Mouse (Mus musculus): ENCODE measurements around the gene Ascc1. TPM values are rescaled to one million over a fixed set of nuclear protein-coding genes. Genes with fewer than 3 reads are reported as not detected.

Ascc1 gene
- polyA plus RNA-seq, 1 experiment from 2014 or later: 36.1 TPM

- Histone ChIP-seq H3K4me1 (replicated peaks) (peaks cover 58% of the 10 kb centered on the region), H3K4me3 (no peak overlapping the region), H3K9ac (no peak overlapping the region), H3K27me3 (no peaks in the 10 kb centered on the region), H3K27ac (no peak overlapping the region), H3K36me3 (no peaks in the 10 kb centered on the region), H3K4me2 (no peak overlapping the region), H3K9me3 (replicated peaks) (no peaks in the 10 kb centered on the region)
- 93% methylated on average over 6 of the region's 6 CpGs for WGBS
- ATAC-seq (replicated peaks; ENCODE audit: insufficient number of reproducible peaks, insufficient read depth, low FRiP score, low read depth): no peak
Measured at GRCm38 (mm10) chr10:59966743-59967142, 35.9 kb upstream of the Ascc1 start.

- 59% methylated on average over 6 of the region's 6 CpGs for WGBS
- no peak for ATAC-seq (replicated peaks; ENCODE audit: insufficient number of reproducible peaks, insufficient read depth, low FRiP score, low read depth)
Measured at GRCm38 (mm10) chr10:59967309-59967942, 35.2 kb upstream of the Ascc1 start.

GRCm38 (mm10) chr10:59969821-59970449 lies 32.7 kb upstream of the Ascc1 start:
- Histone ChIP-seq H3K4me1 (replicated peaks) (peaks cover 75% of the 10 kb centered on the region), H3K4me3 (peak overlapping the region; percentile 54), H3K9me3 (replicated peaks) (no peaks in the 10 kb centered on the region), H3K9ac (peak overlapping the region; percentile 64), H3K36me3 (no peaks in the 10 kb centered on the region), H3K27me3 (no peaks in the 10 kb centered on the region), H3K27ac (peak overlapping the region; percentile 91), H3K4me2 (peak overlapping the region; percentile 70)
- WGBS: under 1% methylated on average over 25 of the region's 25 CpGs
- ATAC-seq (replicated peaks; ENCODE audit: insufficient number of reproducible peaks, insufficient read depth, low FRiP score, low read depth): peak; percentile 54

More at GRCm38 (mm10) chr10:59967309-59967942, 35.2 kb upstream of the Ascc1 start:
- H3K4me3 ChIP-seq: no peak overlapping the region
- H3K9me3 ChIP-seq (replicated peaks): no peaks in the 10 kb centered on the region
- peak overlapping the region; percentile 48 for H3K27ac ChIP-seq
- no peak overlapping the region for H3K9ac ChIP-seq
- H3K4me2 ChIP-seq: no peak overlapping the region
- H3K4me1 ChIP-seq (replicated peaks): peaks cover 63% of the 10 kb centered on the region
- no peaks in the 10 kb centered on the region for H3K36me3 ChIP-seq
- H3K27me3 ChIP-seq: no peaks in the 10 kb centered on the region

- H3K4me3 ChIP-seq: peak overlapping the region; percentile 54
- peaks cover 74% of the 10 kb centered on the region for H3K4me1 ChIP-seq (replicated peaks)
- WGBS: 24% methylated on average over 6 of the region's 6 CpGs
- H3K27me3 ChIP-seq: no peaks in the 10 kb centered on the region
- no peaks in the 10 kb centered on the region for H3K36me3 ChIP-seq
- H3K9ac ChIP-seq: peak overlapping the region; percentile 64
- peak overlapping the region; percentile 91 for H3K27ac ChIP-seq
- H3K9me3 ChIP-seq (replicated peaks): no peaks in the 10 kb centered on the region
- ATAC-seq (replicated peaks; ENCODE audit: insufficient number of reproducible peaks, insufficient read depth, low FRiP score, low read depth): no peak
- peak overlapping the region; percentile 70 for H3K4me2 ChIP-seq
Measured at GRCm38 (mm10) chr10:59970450-59971062, 32.0 kb upstream of the Ascc1 start.

GRCm38 (mm10) chr10:59971813-59972212 lies 30.8 kb upstream of the Ascc1 start:
- no peaks in the 10 kb centered on the region for H3K36me3 ChIP-seq
- H3K27ac ChIP-seq: no peak overlapping the region
- H3K4me3 ChIP-seq: no peak overlapping the region
- H3K9me3 ChIP-seq (replicated peaks): no peaks in the 10 kb centered on the region
- H3K4me1 ChIP-seq (replicated peaks): peaks cover 73% of the 10 kb centered on the region
- 92% methylated on average over 8 of the region's 8 CpGs for WGBS
- no peak overlapping the region for H3K4me2 ChIP-seq
- ATAC-seq (replicated peaks; ENCODE audit: insufficient number of reproducible peaks, insufficient read depth, low FRiP score, low read depth): no peak
- no peak overlapping the region for H3K9ac ChIP-seq
- no peaks in the 10 kb centered on the region for H3K27me3 ChIP-seq

- H3K4me1 ChIP-seq (replicated peaks): peaks cover 73% of the 10 kb centered on the region
- peak overlapping the region; percentile 84; the same call in 1 of the 2 replicates for H3K27ac ChIP-seq
Measured at GRCm38 (mm10) chr10:59972534-59972933, 30.1 kb upstream of the Ascc1 start.

GRCm38 (mm10) chr10:59972999-59973398 lies 29.6 kb upstream of the Ascc1 start:
- H3K9me3 ChIP-seq (replicated peaks): no peaks in the 10 kb centered on the region
- peaks cover 73% of the 10 kb centered on the region for H3K4me1 ChIP-seq (replicated peaks)
- H3K36me3 ChIP-seq: no peaks in the 10 kb centered on the region
- no peak overlapping the region for H3K4me2 ChIP-seq
- no peak for ATAC-seq (replicated peaks; ENCODE audit: insufficient number of reproducible peaks, insufficient read depth, low FRiP score, low read depth)
- WGBS: 85% methylated on average over 6 of the region's 6 CpGs
- no peaks in the 10 kb centered on the region for H3K27me3 ChIP-seq
- no peak overlapping the region; the same call in 1 of the 2 replicates for H3K9ac ChIP-seq
- no peak overlapping the region for H3K4me3 ChIP-seq
- peak overlapping the region; percentile 84 for H3K27ac ChIP-seq

More at GRCm38 (mm10) chr10:59972534-59972933, 30.1 kb upstream of the Ascc1 start:
- Histone ChIP-seq H3K36me3 (no peaks in the 10 kb centered on the region), H3K9ac (no peak overlapping the region), H3K4me3 (no peak overlapping the region), H3K4me2 (no peak overlapping the region), H3K27me3 (no peaks in the 10 kb centered on the region), H3K9me3 (replicated peaks) (no peaks in the 10 kb centered on the region)
- ATAC-seq (replicated peaks; ENCODE audit: insufficient number of reproducible peaks, insufficient read depth, low FRiP score, low read depth): no peak
- 48% methylated on average over 2 of the region's 2 CpGs for WGBS

GRCm38 (mm10) chr10:59973400-59973799 lies 29.2 kb upstream of the Ascc1 start:
- Histone ChIP-seq H3K27me3 (no peaks in the 10 kb centered on the region), H3K4me1 (replicated peaks) (peaks cover 77% of the 10 kb centered on the region), H3K27ac (peak overlapping the region; percentile 84), H3K4me3 (no peak overlapping the region), H3K4me2 (no peak overlapping the region), H3K9ac (no peak overlapping the region), H3K36me3 (no peaks in the 10 kb centered on the region), H3K9me3 (replicated peaks) (no peaks in the 10 kb centered on the region)
- no peak for ATAC-seq (replicated peaks; ENCODE audit: insufficient number of reproducible peaks, insufficient read depth, low FRiP score, low read depth)
- WGBS: 86% methylated on average over 4 of the region's 4 CpGs

GRCm38 (mm10) chr10:59974191-59974664 lies 28.4 kb upstream of the Ascc1 start:
- ATAC-seq (replicated peaks; ENCODE audit: insufficient number of reproducible peaks, insufficient read depth, low FRiP score, low read depth): peak; percentile 52
- 18% methylated on average over 6 of the region's 6 CpGs for WGBS
- no peaks in the 10 kb centered on the region for H3K36me3 ChIP-seq

GRCm38 (mm10) chr10:59974786-59975185 lies 27.8 kb upstream of the Ascc1 start:
- Histone ChIP-seq H3K27ac (peak overlapping the region; percentile 84), H3K4me1 (replicated peaks) (peaks cover 87% of the 10 kb centered on the region), H3K4me3 (no peak overlapping the region), H3K9ac (0 out of 2 replicates have a peak overlapping the region, but pooled peaks have one; percentile 18), H3K27me3 (no peaks in the 10 kb centered on the region), H3K9me3 (replicated peaks) (no peaks in the 10 kb centered on the region), H3K36me3 (no peaks in the 10 kb centered on the region), H3K4me2 (peak overlapping the region; percentile 2; the same call in 1 of the 2 replicates)
- WGBS: 40% methylated on average over 3 of the region's 3 CpGs
- 0 out of 2 replicates have a peak, but pooled peaks have one; percentile 7 for ATAC-seq (replicated peaks; ENCODE audit: insufficient number of reproducible peaks, insufficient read depth, low FRiP score, low read depth)

More at GRCm38 (mm10) chr10:59974191-59974664, 28.4 kb upstream of the Ascc1 start:
- Histone ChIP-seq H3K27ac (peak overlapping the region; percentile 84), H3K27me3 (no peaks in the 10 kb centered on the region), H3K4me2 (peak overlapping the region; percentile 14), H3K9me3 (replicated peaks) (no peaks in the 10 kb centered on the region), H3K4me3 (no peak overlapping the region), H3K4me1 (replicated peaks) (peaks cover 86% of the 10 kb centered on the region), H3K9ac (0 out of 2 replicates have a peak overlapping the region, but pooled peaks have one; percentile 18)

- peaks cover 84% of the 10 kb centered on the region for H3K4me1 ChIP-seq (replicated peaks)
Measured at GRCm38 (mm10) chr10:59977141-59977540, 25.5 kb upstream of the Ascc1 start.

More at GRCm38 (mm10) chr10:59977141-59977540, 25.5 kb upstream of the Ascc1 start:
- Histone ChIP-seq H3K4me3 (no peak overlapping the region), H3K9me3 (replicated peaks) (no peaks in the 10 kb centered on the region), H3K9ac (no peak overlapping the region), H3K4me2 (no peak overlapping the region), H3K27me3 (no peaks in the 10 kb centered on the region), H3K36me3 (no peaks in the 10 kb centered on the region), H3K27ac (no peak overlapping the region)
- WGBS: 64% methylated on average over 2 of the region's 4 CpGs
- no peak for ATAC-seq (replicated peaks; ENCODE audit: insufficient number of reproducible peaks, insufficient read depth, low FRiP score, low read depth)
